Comparison of ENCODE assay signal across 18 mouse cellular contexts in the genomic region with DNA sequence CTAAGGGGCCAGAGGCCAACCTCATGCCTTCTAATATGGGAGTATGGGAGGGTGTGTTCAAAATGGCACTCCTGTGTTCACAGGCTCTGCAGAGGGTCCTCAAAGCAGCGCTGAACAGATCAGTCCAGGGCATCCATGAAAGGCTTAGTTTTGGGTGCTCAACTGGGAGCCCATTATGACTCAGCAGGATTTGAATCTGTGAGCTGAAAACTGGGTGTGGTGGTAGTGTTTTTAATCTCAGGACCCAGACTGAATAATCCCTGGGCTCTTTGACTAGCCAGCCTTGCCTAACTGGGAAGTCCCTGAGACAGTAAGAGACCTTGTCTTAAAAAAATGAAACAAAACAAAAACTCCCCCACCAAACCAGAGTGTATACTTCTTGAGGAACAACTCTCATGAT.
"Had no signal": no experiment of that assay in that cellular context is flagged by ENCODE, and none has a peak within 500 bp of the region (broad histone marks: within the 10 kb centered on the region; RNA-seq: fewer than 3 reads in every experiment).

No protein-coding gene starts in this region.

- H3K4me1 ChIP-seq: intestine, embryonic 15.5 days; neural tube, embryonic 12.5 days had no signal

- H3K36me3 ChIP-seq: intestine, embryonic 15.5 days; limb, embryonic 10.5 days; limb, embryonic 13.5 days; midbrain, embryonic 12.5 days; midbrain, embryonic 15.5 days; neural tube, embryonic 12.5 days; neural tube, embryonic 15.5 days had no signal

- H3K4me3 ChIP-seq: intestine, embryonic 15.5 days; limb, embryonic 10.5 days; limb, embryonic 13.5 days; midbrain, embryonic 12.5 days; midbrain, embryonic 15.5 days; neural tube, embryonic 12.5 days; neural tube, embryonic 15.5 days had no signal

- DNase-seq: kidney, adult 18-20 months; kidney, adult 9 months; kidney, postnatal 14 days; kidney, postnatal 4 days; lung, embryonic 14.5 days; retina, postnatal 1 day; right cerebral cortex, postnatal 14 days; right cerebral cortex, postnatal 4 days; thymus, postnatal 4 days had no signal

- H3K9ac ChIP-seq: intestine, embryonic 15.5 days; limb, embryonic 13.5 days; lung, embryonic 14.5 days; midbrain, embryonic 12.5 days; midbrain, embryonic 15.5 days; neural tube, embryonic 12.5 days; neural tube, embryonic 15.5 days had no signal

- H3K27ac ChIP-seq: intestine, embryonic 15.5 days; limb, embryonic 10.5 days; limb, embryonic 13.5 days; macrophage; midbrain, embryonic 12.5 days; midbrain, embryonic 15.5 days; neural tube, embryonic 12.5 days; neural tube, embryonic 15.5 days had no signal

- ATAC-seq: intestine, embryonic 15.5 days; lung, postnatal 0 days; midbrain, embryonic 15.5 days had no signal

- H3K9me3 ChIP-seq: intestine, embryonic 15.5 days; limb, embryonic 10.5 days; limb, embryonic 13.5 days; midbrain, embryonic 12.5 days; midbrain, embryonic 15.5 days; neural tube, embryonic 12.5 days; neural tube, embryonic 15.5 days had no signal

- H3K4me2 ChIP-seq: intestine, embryonic 15.5 days; limb, embryonic 13.5 days; lung, embryonic 14.5 days; midbrain, embryonic 12.5 days; midbrain, embryonic 15.5 days; neural tube, embryonic 12.5 days; neural tube, embryonic 15.5 days had no signal

- H3K27me3 ChIP-seq: intestine, embryonic 15.5 days; limb, embryonic 13.5 days; midbrain, embryonic 15.5 days; neural tube, embryonic 15.5 days had no signal
